Mouse (Mus musculus): ENCODE data around the gene Vmn2r69.

Gene Vmn2r69

GRCm38 (mm10) chr7:85415820-85416219 lies at the start of gene Vmn2r69:
Gene Vmn2r69 (minus strand): TSS chr7:85415920.
- DNase-seq = no peak
